Mouse (Mus musculus) lung, adult 2 months (tissue): ENCODE measurements around the gene Rpf2.

ENCODE experiments used
- CTCF ChIP-seq: fragments of 200-500 bp; IDR thresholded peaks from 2 replicates; pipeline ENCODE4 v1.5.1; 2011; ENCODE audit warnings: mild to moderate bottlenecking, low read length, control low read depth; ENCODE audit not compliant: insufficient read depth
- POLR2A ChIP-seq: fragments of 200-500 bp; IDR thresholded peaks from 2 replicates; pipeline ENCODE4 v1.6.1; 2011; ENCODE audit warnings: low read depth, mild to moderate bottlenecking, control low read depth, low read length, borderline replicate concordance; ENCODE audit errors: extremely low read depth

DNA sequence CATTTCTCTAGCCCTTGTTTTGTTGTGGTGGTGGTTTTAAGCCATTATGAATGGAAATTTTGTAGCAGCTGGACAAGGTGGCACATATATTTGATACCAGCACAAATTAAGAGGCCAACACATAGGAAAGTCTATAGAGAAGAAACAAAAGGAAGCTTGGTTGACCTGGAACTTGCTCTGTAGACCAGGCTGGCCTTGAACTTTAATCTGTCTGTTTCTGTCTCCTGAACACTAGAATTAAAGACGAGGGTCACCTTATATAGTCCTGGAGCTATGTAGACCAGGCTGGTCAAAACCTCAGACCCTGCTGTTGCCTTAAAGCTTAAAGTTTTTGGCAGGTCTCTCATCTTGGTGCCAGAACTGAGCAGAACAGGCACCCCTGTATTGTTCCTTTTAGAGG is 38.7 kb upstream of the Rpf2 start:
- no peak for TF ChIP-seq CTCF
- no peak for TF ChIP-seq POLR2A
